ENCODE assay signal across 16 mouse cellular contexts in the genomic region with DNA sequence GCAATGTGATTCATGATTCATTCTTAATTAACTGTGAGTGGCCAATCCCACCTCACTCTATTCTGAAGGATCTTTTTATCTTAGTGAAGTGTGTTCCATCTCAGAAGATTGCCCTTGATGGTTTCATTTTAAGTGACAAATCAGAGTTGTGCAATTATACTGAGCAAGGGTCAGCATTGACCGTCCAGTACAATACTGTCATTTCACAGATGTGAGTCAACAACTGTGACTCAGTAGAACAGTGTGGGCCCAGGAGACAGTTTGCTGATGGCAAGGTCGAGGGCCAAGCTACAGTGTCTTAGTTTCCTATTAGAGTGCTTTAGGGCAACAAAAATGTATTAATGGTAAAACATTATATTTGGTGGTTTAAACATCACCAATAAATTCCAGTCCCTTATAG. TPM values are rescaled to one million over a fixed set of nuclear protein-coding genes. Genes with fewer than 3 reads are reported as not detected.
"Had no signal": no experiment of that assay in that cellular context is flagged by ENCODE, and none has a peak within 500 bp of the region (broad histone marks: within the 10 kb centered on the region; RNA-seq: fewer than 3 reads in every experiment).

No protein-coding gene starts in this region.

- H3K4me1 ChIP-seq: limb, embryonic 15.5 days; midbrain, embryonic 12.5 days had no signal

- H3K27ac ChIP-seq: limb, embryonic 15.5 days; liver, embryonic 14.5 days; midbrain, embryonic 12.5 days; stomach, postnatal 0 days had no signal

- H3K4me3 ChIP-seq: limb, embryonic 15.5 days; midbrain, embryonic 12.5 days had no signal

- DNase-seq: kidney, adult 8-10 months; kidney, postnatal 36 days; left cerebral cortex, postnatal 4 days; lung, adult 18-20 months; right cerebral cortex, adult 18-20 months; right cerebral cortex, postnatal 25 days; thymus, postnatal 4 days had no signal

- H3K27me3 ChIP-seq: limb, embryonic 15.5 days; midbrain, embryonic 12.5 days had no signal

- ATAC-seq: midbrain, embryonic 16.5 days had no signal

- H3K9me3 ChIP-seq: limb, embryonic 15.5 days; midbrain, embryonic 12.5 days had no signal

- H3K9ac ChIP-seq: limb, embryonic 15.5 days; liver, embryonic 14.5 days; midbrain, embryonic 12.5 days had no signal

- H3K36me3 ChIP-seq: limb, embryonic 15.5 days; midbrain, embryonic 12.5 days had no signal

- H3K4me2 ChIP-seq: limb, embryonic 15.5 days; midbrain, embryonic 12.5 days had no signal

RNA-seq across cellular contexts. Expression of a gene that starts 55.9 kb away (rescaled TPM):
- total RNA-seq: megakaryocyte-erythroid progenitor cell, adult 5-6 weeks had no signal
- polyA plus RNA-seq: kidney, embryonic 16.5 days; liver, embryonic 14.5 days; lung, embryonic 16.5 days; small intestine, adult 2 months; stomach, postnatal 0 days had no signal
